Mouse (Mus musculus) central nervous system, embryonic 11.5 days (tissue): ENCODE data around the gene Snorc. TPM values are rescaled to one million over a fixed set of nuclear protein-coding genes. Genes with fewer than 3 reads are reported as not detected.

ENCODE experiments used
- polyA plus RNA-seq: library from polyadenylated mRNA; depleted of rRNA; stranded (reverse); fragments of >200 nt; gene quantifications from 2 replicates; pipeline ENCODE4 v1.2.3, GENCODE M21; 2012; rRNA removed

Snorc gene
- not detected in 2 replicates for polyA plus RNA-seq

GRCm38 (mm10) chr1:87469971-87470370, at the start of gene Snorc:
TSS of gene Snorc (plus strand) at chr1:87470271.

GRCm38 (mm10) chr1:87509561-87510165, 39.6 kb downstream of the Snorc start, which contains the start of gene Neu2:
TSS of gene Neu2 (plus strand) at chr1:87509889.

Other genes with a start within 250 kb of the Snorc start
- gene Efhd1, start 205.9 kb upstream of the Snorc start, polyA plus RNA-seq, result 0.65 and 0.78 TPM in 2 replicates
- 63.7 and 67.4 TPM in 2 replicates for gene Gigyf2, start 143.3 kb upstream of the Snorc start, polyA plus RNA-seq
- gene Kcnj13, start 75.5 kb upstream of the Snorc start, polyA plus RNA-seq, result 0.39 and 0.41 TPM in 2 replicates
- gene Neu2, start 39.6 kb downstream of the Snorc start, polyA plus RNA-seq, result not detected in 2 replicates
- gene Ngef, start 103.6 kb downstream of the Snorc start, polyA plus RNA-seq, result 1.4 and 2.5 TPM in 2 replicates
- 3.1 and 4.1 TPM in 2 replicates for gene Inpp5d, start 150.0 kb downstream of the Snorc start, polyA plus RNA-seq